Mouse (Mus musculus) large intestine, adult 2 months (tissue): ENCODE results near the gene Ube2c. TPM values are rescaled to one million over a fixed set of nuclear protein-coding genes. Genes with fewer than 3 reads are reported as not detected.

ENCODE experiments used
- DNase-seq: peaks from one replicate; pipeline ENCODE4 v3.0.0-alpha.2; 2012; ENCODE audit warnings: low read depth, low spot score
- WGBS: fragments of 180-500 bp; shearing (Covaris S2); methylation state at CpG from one replicate; pipeline ENCODE4 v1.1.7; 2018; 5-methylcytosine and 5-hydroxymethylcytosine counted together
- polyA plus RNA-seq: library from polyadenylated mRNA; depleted of rRNA; stranded (reverse); fragments of >200 nt; gene quantifications from 2 replicates; pipeline ENCODE4 v1.2.3, GENCODE M21; 2012; rRNA removed

Ube2c gene
- 154 and 183 TPM in 2 replicates for polyA plus RNA-seq

DNA sequence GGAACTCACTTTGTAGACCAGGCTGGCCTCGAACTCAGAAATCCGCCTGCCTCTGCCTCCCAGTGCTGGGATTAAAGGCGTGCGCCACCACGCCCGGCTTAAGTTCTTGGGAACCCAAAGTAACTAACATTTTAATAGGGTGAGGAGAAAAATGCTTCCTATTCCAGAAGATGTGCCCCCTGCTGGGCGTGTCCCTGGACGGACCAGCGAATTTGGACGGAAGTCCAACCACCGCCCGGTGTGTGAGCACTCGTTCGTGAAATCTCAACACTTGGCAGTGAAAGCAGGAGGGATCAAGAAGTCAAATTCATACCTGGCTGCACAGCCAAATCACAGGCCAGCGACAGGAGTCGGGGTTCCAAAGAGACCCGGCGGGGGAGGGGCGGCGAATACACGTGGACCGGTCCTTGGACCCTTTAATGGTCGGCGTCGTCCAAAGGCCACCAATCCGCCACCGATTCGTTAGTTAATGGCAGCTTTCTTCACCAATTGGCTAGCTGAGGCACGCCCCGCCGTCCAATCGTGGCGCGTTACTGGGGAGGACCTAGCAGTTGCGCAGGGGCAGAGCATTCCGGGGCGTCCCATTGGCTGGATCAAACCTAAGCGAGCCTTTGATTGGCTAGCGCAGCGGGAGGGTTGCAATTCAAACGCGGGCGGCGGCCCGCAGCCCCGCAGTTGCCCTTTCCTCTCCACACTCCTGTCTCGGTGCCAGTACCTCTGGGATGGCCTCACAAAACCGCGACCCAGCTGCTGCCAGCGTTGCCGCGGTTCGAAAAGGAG lies at the start of gene Ube2c:
Gene Ube2c, plus strand, starts transcription at position 641 of the 780 bp plus-strand sequence.
- WGBS = 1% methylated on average over 53 of the region's 53 CpGs
- peak; percentile 96 for DNase-seq

DNA sequence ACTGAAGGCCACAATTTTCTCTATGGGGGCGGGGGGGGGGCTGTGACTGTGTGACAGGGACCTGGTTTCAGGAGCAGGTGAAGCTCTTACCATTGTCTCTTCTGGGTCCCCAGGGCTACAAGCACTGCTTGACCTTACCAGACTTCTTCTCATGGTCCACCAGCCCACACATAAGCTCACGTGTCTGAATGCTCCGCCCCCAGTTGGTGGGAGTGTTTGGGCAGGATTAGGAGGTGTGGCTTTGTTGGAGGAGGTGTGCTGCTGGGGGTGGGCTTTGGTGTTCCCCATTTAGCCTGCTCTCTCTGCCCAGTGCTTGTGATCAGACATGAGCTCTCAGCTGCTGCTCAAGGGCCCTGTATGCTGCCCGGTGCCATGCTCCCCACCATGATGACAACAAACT lies 46.4 kb upstream of the Ube2c start:
- WGBS = 72% methylated on average over 4 of the region's 4 CpGs
- DNase-seq = no peak

- DNase-seq = no peak
- 18% methylated on average over 6 of the region's 6 CpGs for WGBS
Measured at GRCm38 (mm10) chr2:164725895-164726619, 43.6 kb upstream of the Ube2c start.

GRCm38 (mm10) chr2:164731719-164732118 lies 38.0 kb upstream of the Ube2c start:
- WGBS = 30% methylated on average over 5 of the region's 5 CpGs

DNA sequence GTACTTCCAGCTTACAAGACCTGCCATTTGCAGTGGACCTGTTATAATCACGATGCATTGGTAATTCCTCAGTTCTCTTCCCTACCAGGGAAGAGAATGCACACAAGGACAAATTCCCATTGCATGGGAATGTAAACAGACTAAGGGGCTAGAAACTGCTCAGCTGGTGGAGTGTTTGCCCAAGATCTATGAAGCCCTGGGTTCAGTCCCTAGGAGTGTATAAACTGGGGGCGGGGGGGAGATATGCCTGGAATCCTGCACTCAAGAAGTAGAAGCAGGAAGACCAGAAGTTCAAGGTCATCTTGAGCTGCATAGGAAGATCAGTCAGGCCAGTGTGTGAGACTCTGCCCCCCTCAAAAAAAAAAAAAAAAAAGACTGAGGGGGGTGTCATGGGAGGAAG lies 36.4 kb upstream of the Ube2c start:
- WGBS = 63% methylated on average over 2 of the region's 2 CpGs

More at GRCm38 (mm10) chr2:164731719-164732118, 38.0 kb upstream of the Ube2c start:
- peak; percentile 64 for DNase-seq

DNA sequence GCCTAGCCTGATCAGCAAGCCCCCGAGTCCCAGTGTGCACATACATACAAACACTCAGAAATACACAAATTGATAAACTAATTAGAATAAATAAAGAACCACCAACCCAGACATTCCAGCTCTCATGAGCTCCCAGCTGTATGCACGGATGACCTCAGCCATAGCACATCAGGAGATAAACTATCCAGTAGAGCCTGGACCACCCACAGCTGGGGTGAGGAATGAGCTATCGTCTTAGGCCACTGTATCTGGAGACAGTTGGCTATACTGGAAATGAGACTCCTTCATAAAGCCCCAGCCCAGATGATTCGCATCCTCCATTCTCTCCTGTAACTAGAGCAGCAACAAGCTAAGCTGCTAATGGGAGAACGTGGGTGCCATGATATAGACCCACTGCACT lies 34.9 kb upstream of the Ube2c start:
- DNase-seq = no peak
- 85% methylated on average over 5 of the region's 5 CpGs for WGBS

More for the DNA sequence above, 36.4 kb upstream of the Ube2c start:
- no peak for DNase-seq

DNA sequence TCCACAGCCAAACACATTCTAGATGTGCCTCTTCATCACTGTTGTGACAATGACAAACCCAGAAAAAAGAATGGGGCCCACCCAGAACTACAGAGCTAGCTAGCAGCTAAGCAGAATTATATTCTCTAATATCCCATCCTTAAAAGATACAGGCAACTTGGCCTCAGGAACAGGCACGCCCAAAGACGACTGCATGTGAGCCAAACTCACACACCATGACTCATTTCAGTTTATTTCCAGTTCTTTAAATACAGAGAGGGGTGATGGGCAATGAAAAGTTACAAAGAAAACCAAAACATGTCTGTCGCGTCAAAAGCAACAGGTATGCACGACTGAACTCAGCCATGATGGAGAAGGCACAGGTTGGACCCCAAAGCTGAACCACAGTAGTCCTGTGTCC lies 34.3 kb upstream of the Ube2c start:
- WGBS = 60% methylated on average over 5 of the region's 5 CpGs
- DNase-seq = no peak

- 40% methylated on average over 3 of the region's 3 CpGs for WGBS
- DNase-seq = peak; percentile 71
Measured at GRCm38 (mm10) chr2:164737377-164738090, 32.2 kb upstream of the Ube2c start.

DNA sequence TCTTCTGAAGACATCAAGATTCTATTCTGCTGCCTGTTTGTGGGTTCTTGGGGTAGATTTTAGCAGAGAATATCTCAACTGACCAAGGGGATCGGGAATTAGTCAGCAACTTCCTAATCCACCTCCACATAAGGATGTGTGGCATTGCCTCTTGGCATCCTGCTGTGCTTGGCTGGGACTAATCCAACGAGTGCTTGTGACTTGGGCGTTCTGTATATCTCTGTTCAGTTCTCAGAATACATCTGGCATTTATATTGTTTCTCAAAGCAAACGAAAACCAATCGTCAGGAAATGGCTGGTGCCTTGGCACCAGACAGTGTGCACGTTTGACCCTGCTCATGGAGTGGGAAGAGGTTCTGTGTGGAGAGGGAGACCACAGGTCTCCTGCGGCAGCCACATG lies 29.8 kb upstream of the Ube2c start:
- no peak for DNase-seq
- 42% methylated on average over 7 of the region's 7 CpGs for WGBS

DNA sequence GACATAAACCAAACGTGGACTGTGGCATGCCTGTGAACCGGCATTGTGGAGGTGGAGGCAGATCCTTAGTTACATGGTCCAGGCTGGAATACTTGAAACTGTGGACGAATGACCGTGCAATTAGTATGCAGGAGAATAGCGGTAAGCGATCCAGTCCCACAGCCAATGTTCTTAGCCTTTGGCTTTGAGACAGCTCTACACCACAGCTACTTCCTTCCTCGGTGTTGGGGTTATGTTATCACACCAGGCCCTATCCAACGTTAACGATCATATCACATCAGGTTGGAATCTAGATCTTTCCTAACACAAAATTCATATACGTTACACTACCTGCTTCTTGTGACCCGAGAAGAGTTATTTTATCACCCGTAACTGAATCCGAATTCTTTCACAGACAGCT lies 24.7 kb upstream of the Ube2c start:
- WGBS = 57% methylated on average over 13 of the region's 13 CpGs
- DNase-seq = no peak

- WGBS = under 1% methylated on average over 70 of the region's 70 CpGs
- no peak for DNase-seq
Measured at GRCm38 (mm10) chr2:164745843-164746479, 23.7 kb upstream of the Ube2c start, which contains the start of the genes Wfdc3 and Dnttip1. Gene Wfdc3, minus strand, starts transcription at chr2:164745931. Gene Dnttip1, plus strand, starts transcription at chr2:164745983.

DNA sequence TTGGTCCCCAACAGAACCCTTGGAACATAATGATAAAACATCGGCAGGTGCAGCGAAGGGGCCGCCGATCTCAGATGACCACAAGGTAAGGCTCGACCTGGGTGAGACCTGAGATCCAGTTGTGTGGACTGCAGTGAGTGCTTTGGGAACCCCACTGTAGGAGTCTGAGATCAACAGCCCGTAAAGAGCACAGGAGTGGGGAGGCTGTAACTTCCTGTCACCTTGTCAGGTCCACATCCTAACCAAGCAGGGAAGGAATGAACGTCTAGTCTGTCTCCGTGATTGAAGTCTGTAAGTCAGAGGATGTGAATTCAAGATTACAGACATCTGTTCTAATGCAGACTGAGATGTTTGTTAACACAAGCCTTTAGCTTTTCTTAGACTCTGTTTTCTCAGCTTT lies 23.0 kb upstream of the Ube2c start:
- 15% methylated on average over 8 of the region's 8 CpGs for WGBS

GRCm38 (mm10) chr2:164748191-164748590 lies 21.5 kb upstream of the Ube2c start:
- no peak for DNase-seq
- 80% methylated on average over 4 of the region's 4 CpGs for WGBS

More for the DNA sequence above, 23.0 kb upstream of the Ube2c start:
- DNase-seq = no peak

DNA sequence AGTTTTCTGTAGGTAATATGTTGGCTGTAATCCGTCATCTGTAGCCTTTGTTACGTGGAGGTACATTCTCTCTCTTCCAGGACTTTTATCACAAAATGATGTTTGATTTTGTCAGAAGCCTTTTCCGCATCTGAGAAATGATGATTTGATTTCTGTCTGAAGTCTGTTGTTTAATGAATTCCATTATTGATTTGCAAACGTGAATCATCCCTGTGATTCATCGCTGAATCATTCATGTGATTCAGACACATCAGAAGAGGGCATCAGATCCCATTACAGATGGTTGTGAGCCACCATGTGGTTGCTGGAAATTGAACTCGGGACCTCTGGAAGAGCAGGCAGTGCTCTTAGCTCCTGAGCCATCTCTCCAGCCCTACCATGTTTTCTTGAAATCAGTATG lies 20.7 kb upstream of the Ube2c start:
- 75% methylated on average over 6 of the region's 6 CpGs for WGBS
- DNase-seq = no peak

DNA sequence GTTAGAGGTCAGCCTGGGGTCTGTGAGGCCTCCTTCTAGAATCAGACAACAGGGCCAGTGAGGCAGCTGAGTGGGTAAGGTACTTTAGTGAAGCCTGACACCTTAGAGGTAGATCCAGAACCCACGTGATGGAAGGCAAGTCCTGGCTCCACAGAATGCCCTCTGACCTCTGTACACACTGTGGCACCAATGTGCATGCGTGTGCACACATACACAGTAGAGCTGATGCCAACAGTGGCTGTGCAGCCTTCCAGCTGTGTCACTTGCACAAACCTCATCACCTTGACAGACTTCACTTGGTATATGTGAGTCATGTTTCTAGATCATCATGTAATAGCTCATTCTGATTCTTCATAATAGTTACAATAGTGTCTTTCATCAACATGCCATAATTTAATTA lies 17.2 kb upstream of the Ube2c start:
- WGBS = 78% methylated on average over 2 of the region's 2 CpGs
- no peak for DNase-seq

DNA sequence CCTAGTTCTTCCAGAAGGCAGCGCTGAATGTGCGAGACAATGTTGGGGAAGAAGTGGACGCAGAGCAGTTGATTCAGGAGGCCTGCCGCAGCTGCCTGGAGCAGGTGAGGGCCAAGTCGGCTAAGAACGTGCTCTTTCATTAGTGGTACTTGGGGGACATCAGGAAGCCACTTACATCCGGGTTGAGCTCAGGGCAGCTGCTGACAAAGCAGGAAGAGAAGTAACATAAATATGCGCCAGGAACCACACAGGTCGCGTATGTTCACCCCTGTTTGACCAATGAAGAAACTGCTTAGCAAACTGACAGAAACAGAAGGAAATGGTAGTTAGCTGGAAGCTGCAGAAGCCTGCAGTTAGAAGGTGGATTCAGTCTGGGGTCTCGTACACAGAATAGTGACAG lies 15.6 kb upstream of the Ube2c start:
- WGBS = 70% methylated on average over 11 of the region's 11 CpGs
- DNase-seq = no peak

GRCm38 (mm10) chr2:164754800-164755199 lies 14.9 kb upstream of the Ube2c start:
- 80% methylated on average over 2 of the region's 2 CpGs for WGBS
- DNase-seq = no peak

GRCm38 (mm10) chr2:164757841-164758240 lies 11.9 kb upstream of the Ube2c start:
- whole genome bisulfite sequencing = 90% methylated on average over 11 of the region's 11 CpGs
- DNase-seq = no peak

GRCm38 (mm10) chr2:164758692-164759091 lies 11.0 kb upstream of the Ube2c start:
- 74% methylated on average over 1 of the region's 1 CpGs for WGBS

More at GRCm38 (mm10) chr2:164758692-164759091, 11.0 kb upstream of the Ube2c start:
- no peak for DNase-seq
